In genomic region chr12:85645664-85646063, GRCm38 (mm10) we compare ENCODE assay signal across 9 mouse cellular contexts.
DNase-seq lines count a peak whose midpoint lies in the region; ATAC-seq lines count a peak whose summit lies in the region.
"Had no signal": no experiment of that assay in that cellular context is flagged by ENCODE, and none has a peak within 500 bp of the region (broad histone marks: within the 10 kb centered on the region; RNA-seq: fewer than 3 reads in every experiment).

No protein-coding gene starts in this region.

- DNase-seq in cerebellum, adult 9-10 months = peak; percentile 51
- peak; percentile 16 to 35 for DNase-seq in spleen, adult 18-20 months
- DNase-seq in spleen, adult 12 weeks (ENCODE audit: low spot score) = no peak
- peak; percentile 55 to 66 for DNase-seq in kidney, postnatal 4 days
- peak; percentile 78 for DNase-seq in thymus, postnatal 25 days
- no peak for DNase-seq in embryo, embryonic 9.5 days (ENCODE audit: extremely low spot score)
- no peak for DNase-seq in adipocyte (ENCODE audit: low spot score)
- DNase-seq: right cerebral cortex, postnatal 4 days had no signal

- ATAC-seq in cerebellum, adult (ENCODE audit: insufficient number of reproducible peaks, low FRiP score, low TSS enrichment) = no peak

Comparison
In these comparisons a context has a peak if more than half of its experiments do, and no peak if none do; other contexts are left out.
1. DNase-seq: peak in cerebellum, adult 9-10 months (single experiment), spleen, adult 18-20 months (2 of 2), kidney, postnatal 4 days (2 of 2) and thymus, postnatal 25 days (single experiment); none in spleen, adult 12 weeks (single experiment), embryo, embryonic 9.5 days (single experiment) and adipocyte (single experiment).